Mouse (Mus musculus) A20 (cell line): ENCODE data around the gene Mroh7.
A peak's percentile ranks its signal among the peaks of the same experiment; 100 is the strongest.
"Not testable (repeated sequence)": the region's sequence is repeated elsewhere in the genome, so short reads cannot be mapped to it uniquely, and the experiment has no call there.

Source experiments
- DNase-seq: peaks from one replicate; pipeline ENCODE4 v3.0.0-alpha.2; 2011; ENCODE audit warnings: low read depth, low spot score

The Mroh7 gene

GRCm38 (mm10) chr4:106730814-106731213 lies at the start of gene Mroh7:
Gene Mroh7 (minus strand): TSS chr4:106730925.
- no peak for DNase-seq

GRCm38 (mm10) chr4:106780045-106780444 lies 49.3 kb upstream of the Mroh7 start:
- DNase-seq: no peak

GRCm38 (mm10) chr4:106778116-106778788 lies 47.5 kb upstream of the Mroh7 start:
- DNase-seq: no peak

GRCm38 (mm10) chr4:106776998-106777397 lies 46.3 kb upstream of the Mroh7 start:
- DNase-seq: peak; percentile 8

- DNase-seq: peak; percentile 17
These were observed 45.0 kb upstream of the Mroh7 start for GRCm38 (mm10) chr4:106775767-106776166.

GRCm38 (mm10) chr4:106772558-106772957 lies 41.8 kb upstream of the Mroh7 start:
- no peak for DNase-seq

- no peak for DNase-seq
These were observed 38.6 kb upstream of the Mroh7 start for GRCm38 (mm10) chr4:106769306-106769705.

GRCm38 (mm10) chr4:106764166-106764565 lies 33.4 kb upstream of the Mroh7 start:
- DNase-seq: no peak

GRCm38 (mm10) chr4:106751726-106752125 lies 21.0 kb upstream of the Mroh7 start:
- DNase-seq: no peak

GRCm38 (mm10) chr4:106749699-106750098 lies 19.0 kb upstream of the Mroh7 start:
- DNase-seq: peak; percentile 39

GRCm38 (mm10) chr4:106747001-106747580 lies 16.4 kb upstream of the Mroh7 start:
- no peak for DNase-seq

- no peak for DNase-seq
These were observed 15.1 kb upstream of the Mroh7 start for GRCm38 (mm10) chr4:106745862-106746261.

- no peak for DNase-seq
These were observed 7.2 kb upstream of the Mroh7 start for GRCm38 (mm10) chr4:106737904-106738303.

- DNase-seq: not testable (repeated sequence)
These were observed 6.2 kb upstream of the Mroh7 start for GRCm38 (mm10) chr4:106736884-106737283.

- DNase-seq: no peak
These were observed 2.9 kb upstream of the Mroh7 start, which contains the start of gene Fam151a for GRCm38 (mm10) chr4:106733636-106734035. Gene Fam151a (plus strand): TSS chr4:106733889.

GRCm38 (mm10) chr4:106720631-106721030 lies 10.1 kb downstream of the Mroh7 start:
- no peak for DNase-seq

GRCm38 (mm10) chr4:106713622-106714021 lies 17.1 kb downstream of the Mroh7 start:
- DNase-seq: no peak

- peak; percentile 49 for DNase-seq
These were observed 22.3 kb downstream of the Mroh7 start for GRCm38 (mm10) chr4:106708408-106708807.

GRCm38 (mm10) chr4:106707957-106708356 lies 22.8 kb downstream of the Mroh7 start:
- no peak for DNase-seq

GRCm38 (mm10) chr4:106705096-106705665 lies 25.5 kb downstream of the Mroh7 start:
- no peak for DNase-seq

- no peak for DNase-seq
These were observed 26.3 kb downstream of the Mroh7 start for GRCm38 (mm10) chr4:106704416-106704815.

- DNase-seq: no peak
These were observed 26.8 kb downstream of the Mroh7 start for GRCm38 (mm10) chr4:106703956-106704355.

GRCm38 (mm10) chr4:106700798-106701197 lies 29.9 kb downstream of the Mroh7 start:
- no peak for DNase-seq
